Mouse (Mus musculus) kidney, adult 2 months (tissue): ENCODE data around the gene Ap2a2.

Source experiments
- CTCF ChIP-seq: fragments of 200-500 bp; conservative IDR thresholded peaks from 2 replicates; pipeline ENCODE4 v1.5.1; 2011; ENCODE audit warnings: low read depth, mild to moderate bottlenecking, control low read depth, low read length, moderate library complexity, mixed read lengths; ENCODE audit not compliant: insufficient read depth, insufficient read length
- POLR2A ChIP-seq: fragments of 200-500 bp; IDR thresholded peaks from one replicate; pipeline ENCODE4 v1.6.1; 2011; ENCODE audit warnings: low read depth, low read length, control low read depth

GRCm38 (mm10) chr7:141612791-141613190 is 50.8 kb downstream of the Ap2a2 start:
- TF ChIP-seq CTCF (no peak), POLR2A (no peak)
